Mouse (Mus musculus) brain, adult 10 weeks (tissue): ENCODE measurements around the gene Sp140. TPM values are rescaled to one million over a fixed set of nuclear protein-coding genes. Genes with fewer than 3 reads are reported as not detected.

Experiments used
- polyA plus RNA-seq: library from polyadenylated mRNA; stranded (reverse); fragments of 350-450 nt; fragmentation: Illumina TruSeq; extraction: RNeasy Lipid Tissue Mini Kit (QIAGEN cat#74804); gene quantifications from one replicate; pipeline ENCODE4 v1.2.3, GENCODE M21; 2015; ENCODE audit warnings: low read depth, low replicate concordance

Gene Sp140
- polyA plus RNA-seq, result 2.2 TPM

GRCm38 (mm10) chr1:85600078-85600477 is at the start of gene Sp140:
Sp140 (plus strand) TSS chr1:85600378.

GRCm38 (mm10) chr1:85575376-85575775 is 24.8 kb upstream of the Sp140 start, which contains the start of gene G530012D18Rik:
G530012D18Rik (plus strand) TSS chr1:85575676.

GRCm38 (mm10) chr1:85598271-85599012 is 1.7 kb upstream of the Sp140 start, which contains the start of gene Sp110:
Sp110 (minus strand) TSS chr1:85598817.

GRCm38 (mm10) chr1:85649881-85650280 is 49.7 kb downstream of the Sp140 start, which contains the start of gene Sp100:
Sp100 (plus strand) TSS chr1:85649988.

Other genes with a start within 250 kb of the Sp140 start
- not detected for gene G530012D18Rik, start 24.7 kb upstream of the Sp140 start, polyA plus RNA-seq
- gene Sp110, start 1.6 kb upstream of the Sp140 start, polyA plus RNA-seq, result 1.9 TPM
- gene Sp100, start 49.6 kb downstream of the Sp140 start, polyA plus RNA-seq, result 6.6 TPM
- gene A630001G21Rik, start 178.3 kb downstream of the Sp140 start, polyA plus RNA-seq, result 0.65 TPM
- 143 TPM for gene Cab39, start 193.1 kb downstream of the Sp140 start, polyA plus RNA-seq